Mouse (Mus musculus) left cerebral cortex, adult 8-10 months (tissue): ENCODE results near the gene Elf3. TPM values are rescaled to one million over a fixed set of nuclear protein-coding genes. Genes with fewer than 3 reads are reported as not detected.
"Not testable (repeated sequence)": the region's sequence is repeated elsewhere in the genome, so short reads cannot be mapped to it uniquely, and the experiment has no call there.

Experiments used
- DNase-seq, 2 experiments: peaks; one replicate each; pipeline ENCODE4 v3.0.0; 2022; ENCODE audit warnings: low spot score in 2 of 2
- total RNA-seq, 4 experiments: library from RNA; stranded (reverse); gene quantifications; 2 replicates each; pipeline ENCODE4 v1.2.4; 2022

Gene Elf3
- total RNA-seq, 4 experiments from 2014 or later, result 0.19 to 0.20 TPM; not detected in 2

DNA sequence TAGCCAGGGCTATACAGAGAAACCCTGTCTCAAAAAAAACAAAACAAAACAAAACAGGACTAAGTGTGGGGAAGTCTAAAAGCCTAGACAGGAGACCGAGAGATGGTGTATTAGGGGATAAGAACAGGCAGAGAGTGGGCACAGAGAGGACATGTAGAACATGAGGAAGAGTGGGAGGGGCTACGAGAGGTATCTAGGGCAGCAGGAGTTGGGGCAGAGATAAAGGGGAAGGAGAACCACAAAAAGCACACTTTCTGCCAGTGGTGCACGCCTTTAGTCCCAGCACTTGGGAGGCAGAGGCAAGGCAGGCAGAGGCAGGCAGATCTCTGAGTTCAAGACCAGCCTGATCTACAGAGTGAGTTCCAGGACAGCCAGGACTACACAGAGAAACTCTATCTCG, 18.2 kb downstream of the Elf3 start:
- not testable (repeated sequence) for DNase-seq

DNA sequence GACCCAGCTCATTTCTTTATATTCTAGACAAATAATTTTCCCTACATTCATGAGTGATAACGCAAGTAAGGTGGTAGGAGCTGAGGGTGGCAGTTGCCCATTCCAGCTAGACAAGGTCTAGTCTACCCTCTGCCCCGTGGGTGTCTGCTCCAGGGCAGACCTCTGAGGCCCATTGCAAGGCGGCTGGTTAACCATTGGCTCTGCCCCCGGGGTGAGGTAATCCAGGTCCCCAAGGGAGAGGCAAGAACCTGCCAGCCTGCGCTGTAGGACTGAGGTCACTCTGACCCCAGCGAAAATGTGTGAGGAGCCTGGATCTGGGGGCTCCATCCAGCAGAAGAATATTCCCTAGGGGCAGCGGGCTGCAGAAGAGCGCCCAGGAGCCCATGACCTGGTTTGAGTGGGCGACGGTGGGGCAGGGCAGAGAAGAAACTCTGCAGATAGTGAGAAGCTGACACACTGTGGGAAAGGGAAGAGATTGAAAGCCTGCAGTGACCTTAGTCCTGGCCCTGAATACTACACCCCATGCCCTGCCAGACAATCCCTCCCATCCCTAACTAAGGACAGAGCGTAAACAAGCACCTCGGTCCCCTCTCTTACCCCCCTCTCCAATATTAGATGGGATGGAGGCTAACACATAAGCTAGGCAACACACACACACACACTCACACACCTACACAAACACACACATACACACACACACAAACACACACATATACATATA, 21.1 kb downstream of the Elf3 start:
- no peak for DNase-seq

DNA sequence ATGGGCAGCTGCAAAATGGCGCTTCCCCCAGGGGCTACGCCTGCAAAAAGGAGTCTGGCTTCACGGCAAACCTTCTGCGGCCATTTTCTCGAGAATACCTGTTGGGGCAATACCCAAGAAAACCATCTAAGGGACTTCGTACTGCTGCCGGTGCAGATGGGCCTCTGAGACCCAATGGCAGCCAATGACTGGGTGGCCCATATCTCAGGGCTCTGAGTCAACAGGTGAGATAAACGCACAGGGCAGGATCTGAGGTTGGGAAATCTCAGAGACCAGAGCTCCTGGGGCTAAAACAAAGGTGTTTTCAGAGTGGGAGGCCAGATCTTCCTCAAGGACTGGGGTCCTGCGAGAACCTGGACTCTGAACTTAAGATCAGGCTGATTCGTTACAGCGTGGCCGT, 23.6 kb downstream of the Elf3 start:
- DNase-seq, result no peak

- DNase-seq, result no peak
Measured at GRCm38 (mm10) chr1:135233961-135234360, 24.4 kb downstream of the Elf3 start.

DNA sequence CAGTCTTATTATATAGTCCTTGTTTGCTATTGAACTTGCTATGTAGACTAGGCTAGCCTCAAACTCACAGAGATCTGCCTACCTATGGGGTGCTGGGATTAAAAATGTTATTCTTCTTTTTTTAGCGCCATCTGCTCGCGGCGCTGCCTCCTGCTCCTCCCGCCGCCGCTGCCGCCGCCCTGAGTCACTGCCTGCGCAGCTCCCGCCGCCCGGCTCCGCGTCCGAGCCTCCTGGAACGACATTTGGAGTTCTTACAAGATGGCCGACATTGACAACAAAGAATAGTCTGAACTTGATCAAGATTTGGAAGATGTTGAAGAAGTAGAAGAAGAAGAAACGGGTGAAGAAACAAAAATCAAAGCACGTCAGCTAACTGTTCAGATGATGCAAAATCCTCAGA, 26.5 kb downstream of the Elf3 start:
- not testable (repeated sequence) for DNase-seq

DNA sequence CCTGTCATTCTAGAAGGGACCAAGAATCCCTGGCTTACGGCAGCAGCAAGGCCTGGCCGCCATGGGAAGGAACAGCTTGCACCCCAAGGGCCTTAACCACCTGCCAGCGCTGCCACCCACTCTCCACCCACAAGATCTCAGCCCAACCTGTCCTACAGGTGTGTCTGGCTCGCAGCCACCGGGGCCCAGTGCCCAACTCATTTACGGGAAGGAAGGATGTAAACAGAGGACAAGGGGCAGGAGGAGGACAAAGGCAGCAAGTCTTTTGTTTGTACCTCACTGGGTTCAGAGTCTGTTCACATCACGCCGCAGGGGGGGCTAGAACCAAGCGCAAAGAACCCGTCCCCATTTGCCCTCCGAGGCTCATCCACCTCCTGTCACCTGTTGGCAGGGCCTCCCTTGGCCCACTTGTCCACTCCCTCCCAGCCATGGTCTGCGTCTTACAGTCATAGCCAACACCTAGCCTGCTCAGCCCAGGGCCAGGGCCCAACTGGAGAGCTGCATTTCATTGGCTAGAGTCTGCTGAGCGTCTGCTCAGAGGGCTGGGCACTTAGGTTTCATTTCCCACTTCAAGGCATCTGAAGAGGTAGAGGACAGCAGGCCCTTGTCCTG, 30.9 kb downstream of the Elf3 start:
- no peak for DNase-seq

DNA sequence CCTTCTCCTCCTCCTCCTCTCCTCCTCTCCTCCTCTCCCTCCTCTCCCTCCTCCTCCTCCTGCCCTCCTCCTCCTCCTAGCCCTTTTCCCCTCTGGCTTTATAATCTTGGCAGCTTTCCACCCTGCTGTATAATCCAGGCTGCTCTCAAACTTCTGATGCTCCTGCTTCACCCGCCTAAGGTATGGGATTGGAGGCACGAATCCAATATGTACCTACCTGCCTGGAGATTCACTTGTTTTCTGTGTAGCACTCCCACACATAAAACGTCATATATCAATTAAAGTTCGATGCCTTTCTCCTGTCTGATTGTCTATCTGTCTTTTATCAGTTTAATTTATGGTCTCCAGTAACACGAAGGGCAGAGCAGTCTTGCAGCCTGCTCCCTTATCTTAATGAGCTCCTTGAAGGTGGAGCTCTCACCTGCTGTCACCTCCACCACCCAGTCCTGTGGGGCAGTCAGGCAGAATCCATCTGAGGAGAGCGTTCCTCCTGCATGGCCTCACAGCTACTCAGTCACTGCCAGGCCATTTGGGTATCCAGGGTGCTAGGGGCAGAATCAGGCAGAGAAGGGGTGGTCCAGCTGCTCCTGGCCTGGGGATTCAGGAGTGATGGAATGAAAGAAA, 33.3 kb downstream of the Elf3 start:
- no peak for DNase-seq

GRCm38 (mm10) chr1:135224147-135224546, 34.2 kb downstream of the Elf3 start:
- no peak for DNase-seq

DNA sequence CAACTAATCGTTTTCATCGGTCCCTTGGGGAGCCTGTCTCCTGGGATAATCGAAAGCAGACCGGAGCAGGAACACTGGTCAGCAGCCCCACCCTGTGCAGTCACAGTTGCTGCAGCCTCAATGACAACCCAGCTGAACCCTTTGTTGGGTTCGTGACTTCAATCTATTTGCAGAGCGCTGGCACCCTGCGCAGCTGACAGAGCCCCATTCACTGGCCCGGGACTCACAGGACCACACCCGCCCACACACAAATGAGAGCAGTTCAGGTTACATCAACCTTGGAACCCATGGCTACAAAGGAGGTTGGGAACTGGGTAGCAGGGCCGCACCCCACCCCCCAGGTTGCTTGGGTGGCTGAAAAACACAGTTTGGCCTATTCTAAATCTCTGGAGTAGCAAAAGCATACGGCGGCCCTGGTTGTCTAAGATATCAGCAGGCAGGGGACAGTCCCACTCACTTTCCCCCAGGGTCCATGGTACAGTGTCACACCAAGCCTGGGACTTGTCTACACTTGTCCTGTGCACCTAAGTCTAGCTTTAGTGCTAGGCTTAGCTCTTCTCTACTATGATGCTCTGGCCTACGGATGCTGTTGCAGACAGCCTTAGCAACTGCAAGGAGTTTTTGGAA, 40.6 kb downstream of the Elf3 start:
- DNase-seq, result no peak

DNA sequence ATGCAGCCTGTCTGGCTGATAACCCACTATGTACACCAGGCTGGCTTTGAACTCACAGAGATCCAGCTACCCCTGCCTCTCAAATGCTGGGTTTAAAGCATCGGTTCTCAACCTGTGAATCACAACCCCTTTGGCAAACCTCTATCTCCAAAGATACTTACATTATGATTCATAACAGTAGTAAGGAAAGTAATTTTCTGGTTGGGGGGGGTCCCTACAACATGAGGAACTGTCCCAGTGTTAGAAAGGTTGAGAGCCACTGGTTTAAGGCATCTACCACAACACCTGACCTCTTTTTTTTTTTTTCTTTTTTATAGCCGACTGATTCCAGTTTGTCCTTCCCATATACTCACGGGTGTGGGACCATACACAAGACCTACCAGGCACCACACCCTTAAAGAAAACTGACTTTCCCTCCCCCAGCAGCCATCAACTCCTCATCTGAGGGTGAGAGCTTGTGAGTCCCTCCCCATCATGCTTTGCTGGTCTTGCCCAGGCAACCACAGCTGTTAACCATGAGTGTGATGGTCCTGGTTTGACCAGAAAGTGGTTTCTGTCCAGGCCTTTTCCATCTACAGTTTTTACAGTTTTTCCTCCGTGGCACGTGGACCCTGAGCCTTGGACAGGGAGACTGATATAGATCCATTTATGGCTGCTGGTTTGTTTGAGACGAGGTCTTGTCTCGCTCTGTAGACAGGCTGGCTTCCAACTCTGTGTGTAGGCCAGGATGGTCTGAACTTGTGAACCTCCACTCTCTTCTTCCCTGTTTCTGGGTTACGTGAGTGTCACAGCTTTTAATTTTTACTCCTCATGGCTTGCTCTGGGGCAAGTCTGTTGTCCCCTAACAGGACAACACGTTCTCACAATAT, 44.4 kb downstream of the Elf3 start:
- no peak for DNase-seq

- DNase-seq, result no peak
Measured at GRCm38 (mm10) chr1:135210421-135210820, 47.9 kb downstream of the Elf3 start.

DNA sequence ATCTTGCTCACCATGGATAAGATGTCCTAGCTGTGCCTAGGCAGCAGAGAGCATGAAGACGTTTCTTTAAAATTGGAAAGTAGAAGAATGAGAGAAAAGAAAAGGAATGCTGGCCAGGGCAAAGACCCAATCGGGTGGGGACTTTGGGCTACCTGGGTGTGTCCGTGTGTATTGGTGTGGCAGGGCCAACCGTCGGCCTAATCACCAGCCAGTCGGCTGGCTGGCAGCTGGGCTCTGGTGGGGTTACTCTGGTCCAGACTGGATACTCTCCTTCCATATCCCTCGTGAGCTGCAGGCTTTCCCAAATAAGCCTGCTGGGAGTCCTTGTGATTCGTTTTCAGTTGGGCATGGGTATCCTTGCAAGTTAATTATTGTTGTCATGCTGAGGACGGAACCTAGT, 49.7 kb downstream of the Elf3 start:
- no peak for DNase-seq

DNA sequence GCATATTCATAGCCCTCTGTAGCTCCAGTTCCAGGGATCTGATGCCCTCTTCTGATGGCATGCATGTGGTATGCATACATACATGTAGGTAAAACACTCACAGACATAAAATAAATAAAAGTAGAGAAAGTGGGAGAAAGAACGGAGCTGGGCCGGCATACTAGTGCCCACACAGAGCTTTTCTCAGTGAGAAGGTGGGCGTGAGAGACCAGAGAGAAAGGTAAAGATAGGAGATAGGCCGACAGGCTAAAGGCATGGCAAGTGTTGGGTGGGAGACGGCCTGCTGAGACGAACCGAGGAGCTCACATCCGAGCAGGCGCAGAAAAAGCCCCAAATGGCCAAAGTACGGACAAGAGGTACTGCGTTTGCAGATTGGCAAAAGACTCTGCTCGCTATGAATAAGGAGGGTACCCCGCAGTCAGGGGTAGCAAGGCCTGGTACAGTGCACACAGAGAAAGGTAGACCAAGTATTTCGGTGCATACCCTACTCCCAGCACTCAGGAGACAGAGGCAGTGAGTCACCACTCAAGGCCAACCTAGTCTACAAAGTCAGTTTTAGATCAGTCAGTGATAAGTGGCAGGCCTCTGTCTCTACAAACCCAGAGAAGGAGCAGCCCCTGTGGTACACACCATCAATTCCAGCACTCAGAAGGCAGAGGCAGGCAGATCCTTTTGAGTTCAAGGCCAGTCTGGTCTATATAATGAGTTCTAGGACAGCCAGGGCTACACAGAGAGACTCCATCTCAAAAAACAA, 51.6 kb downstream of the Elf3 start:
- no peak for DNase-seq

GRCm38 (mm10) chr1:135205257-135205656, 53.1 kb downstream of the Elf3 start:
- no peak for DNase-seq

DNA sequence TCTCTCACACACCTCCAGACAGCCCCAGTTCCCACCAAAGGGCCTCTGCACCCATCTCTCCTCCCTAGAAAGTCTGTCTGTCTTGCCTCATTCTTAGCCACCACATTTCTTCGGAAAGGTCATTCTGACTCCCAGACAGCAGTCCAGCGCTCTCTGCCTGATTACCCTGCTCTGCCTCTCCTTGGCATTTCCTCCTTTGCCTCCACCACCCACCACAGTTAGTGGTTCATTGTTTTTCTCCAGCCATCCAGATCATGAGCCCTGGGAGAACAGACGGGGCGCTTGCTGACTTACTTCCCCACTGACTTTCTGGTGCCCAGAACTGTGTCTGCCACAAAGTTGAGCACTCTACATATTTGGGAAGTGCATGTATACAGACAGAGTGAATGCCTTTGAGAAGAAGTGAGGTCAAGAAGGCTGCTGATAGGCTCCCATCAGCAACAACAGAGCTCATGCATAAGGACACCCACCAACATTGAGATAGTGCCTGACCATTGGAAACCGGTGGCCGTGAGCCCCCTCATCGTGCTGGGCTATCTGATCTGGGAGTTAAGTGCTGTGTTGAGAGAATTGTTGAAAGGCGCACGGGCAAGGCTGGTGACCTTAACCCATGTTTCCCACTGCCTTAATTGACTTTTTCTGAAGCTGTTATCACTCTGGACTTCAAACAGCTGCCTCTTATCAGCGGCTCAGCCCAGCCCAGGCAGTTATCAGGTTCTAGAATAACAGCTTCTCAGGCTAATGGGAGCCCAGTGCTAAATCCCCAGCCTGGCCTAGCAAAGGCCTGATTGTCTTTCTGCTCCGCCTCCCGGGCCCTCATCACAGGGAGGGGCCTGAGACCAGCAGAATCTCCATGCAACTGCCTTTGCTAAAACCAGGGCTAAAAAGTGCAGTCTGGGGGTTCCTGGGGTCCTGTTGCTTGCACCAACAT, 53.9 kb downstream of the Elf3 start:
- no peak for DNase-seq
